Mouse (Mus musculus): ENCODE data around the gene Dbil5. TPM values are rescaled to one million over a fixed set of nuclear protein-coding genes. Genes with fewer than 3 reads are reported as not detected.
A peak's percentile ranks its signal among the peaks of the same experiment; 100 is the strongest.

The Dbil5 gene
- total RNA-seq, 2 experiments from 2014 or later = 0.70 to 1.3 TPM

DNA sequence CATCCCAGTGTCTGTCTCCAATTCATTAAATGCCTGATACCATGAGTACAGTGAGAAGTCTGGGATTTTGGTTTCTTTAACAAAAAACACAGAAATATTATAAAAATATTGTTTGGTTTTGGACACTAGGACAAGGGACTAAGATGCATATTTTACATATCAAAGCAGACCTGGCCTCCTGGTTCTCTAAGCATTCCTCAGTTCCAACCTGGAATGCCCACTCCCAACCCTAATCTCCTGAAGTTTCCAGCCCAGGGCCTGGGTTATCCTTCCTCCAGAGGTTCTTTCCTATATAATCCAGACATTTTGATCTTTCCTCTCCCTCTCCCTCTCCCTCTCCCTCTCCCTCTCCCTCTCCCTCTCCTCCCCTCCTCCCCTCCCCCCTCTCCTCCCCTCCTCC is 7.6 kb downstream of the Dbil5 start:
- DNase-seq (ENCODE audit: low spot score in 2 of 2) = no peak

DNA sequence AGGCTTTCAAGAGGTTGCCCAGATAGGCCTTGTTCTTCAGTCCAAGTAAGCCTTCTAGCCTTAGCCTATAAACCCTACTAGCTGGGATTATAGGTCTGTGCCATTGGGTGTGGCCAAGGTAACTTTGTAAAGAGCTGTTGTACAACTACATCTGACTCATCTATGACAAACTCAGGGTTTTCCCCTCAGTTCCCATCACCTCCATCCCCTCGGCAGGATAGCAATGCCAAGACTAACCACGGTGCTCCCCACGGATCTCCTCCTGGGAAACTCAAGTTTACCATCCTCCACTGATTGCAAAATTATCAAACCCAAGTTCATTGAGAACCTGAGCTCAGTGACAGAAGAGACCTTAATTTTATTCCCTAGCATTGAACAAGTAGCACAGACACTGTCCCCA is 18.7 kb downstream of the Dbil5 start:
- DNase-seq (ENCODE audit: low spot score in 2 of 2) = no peak

DNA sequence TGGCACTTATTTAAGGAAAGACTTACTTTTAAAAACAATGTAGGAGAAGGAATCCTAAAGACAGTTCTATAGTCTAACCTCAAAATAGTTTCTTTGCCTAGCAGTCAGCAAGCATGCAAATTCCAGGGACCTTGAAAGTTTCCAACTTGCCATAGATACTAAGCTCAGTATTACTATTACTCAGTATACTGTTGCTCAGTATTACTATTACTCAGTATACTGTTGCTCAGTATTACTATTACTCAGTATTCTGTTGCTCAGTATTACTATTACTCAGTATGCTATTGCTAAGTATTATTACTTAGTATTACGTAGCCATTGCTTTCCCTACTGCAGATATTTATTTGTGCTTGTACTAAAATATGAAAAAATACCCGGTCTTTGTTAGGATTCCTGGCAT is 22.3 kb downstream of the Dbil5 start:
- no peak for DNase-seq (ENCODE audit: low spot score in 2 of 2)

DNA sequence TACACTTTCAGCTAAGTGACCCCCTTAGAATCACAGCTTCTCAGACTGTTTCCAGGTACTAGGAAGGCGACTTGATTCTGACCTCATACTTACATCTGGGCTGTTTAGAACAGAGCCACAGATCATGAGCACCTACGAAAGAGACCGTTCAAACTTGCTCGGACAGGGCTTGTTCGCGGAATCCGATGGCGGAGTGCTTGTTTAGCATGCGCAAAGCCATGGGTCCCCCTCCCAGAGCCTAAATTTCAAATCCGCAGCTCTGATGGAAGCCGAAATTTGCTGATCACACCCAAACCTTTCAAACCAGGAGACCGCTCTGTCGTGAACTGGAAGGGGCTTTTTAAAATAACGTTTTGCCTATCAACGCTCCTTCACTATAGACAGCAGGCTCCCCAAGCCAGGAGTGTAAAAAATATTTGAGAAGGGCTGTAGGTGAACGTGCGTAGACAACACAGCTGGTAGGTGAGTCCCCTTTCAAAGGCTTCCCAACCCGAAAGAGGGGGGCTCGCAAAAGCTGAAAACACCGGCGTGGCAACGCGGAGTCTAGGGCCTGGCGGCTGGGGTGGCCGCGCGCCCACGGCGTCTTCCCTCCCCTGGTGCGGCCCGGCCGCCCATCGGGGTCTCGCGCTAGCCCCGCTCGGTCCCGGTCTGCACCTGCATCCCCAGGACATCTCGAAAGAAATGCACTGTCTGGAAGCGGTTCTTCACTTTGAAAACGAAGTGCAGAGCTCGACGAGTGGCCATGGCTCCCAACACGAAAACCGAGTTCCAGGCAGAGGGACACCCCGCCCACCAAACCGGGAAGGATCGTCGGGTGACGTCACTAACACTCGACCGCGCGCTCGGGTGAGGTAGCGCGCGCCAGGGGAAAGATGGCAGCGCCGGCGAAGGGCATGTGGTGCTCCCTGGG is 25.7 kb downstream of the Dbil5 start, which contains the start of the genes Mrm3 and Glod4:
Mrm3 (plus strand) TSS at position 815 of the 910 bp plus-strand sequence.
Glod4 (minus strand) TSS at position 825 of the 910 bp plus-strand sequence.
- DNase-seq (ENCODE audit: low spot score in 2 of 2) = peak; percentile 94 to 95

DNA sequence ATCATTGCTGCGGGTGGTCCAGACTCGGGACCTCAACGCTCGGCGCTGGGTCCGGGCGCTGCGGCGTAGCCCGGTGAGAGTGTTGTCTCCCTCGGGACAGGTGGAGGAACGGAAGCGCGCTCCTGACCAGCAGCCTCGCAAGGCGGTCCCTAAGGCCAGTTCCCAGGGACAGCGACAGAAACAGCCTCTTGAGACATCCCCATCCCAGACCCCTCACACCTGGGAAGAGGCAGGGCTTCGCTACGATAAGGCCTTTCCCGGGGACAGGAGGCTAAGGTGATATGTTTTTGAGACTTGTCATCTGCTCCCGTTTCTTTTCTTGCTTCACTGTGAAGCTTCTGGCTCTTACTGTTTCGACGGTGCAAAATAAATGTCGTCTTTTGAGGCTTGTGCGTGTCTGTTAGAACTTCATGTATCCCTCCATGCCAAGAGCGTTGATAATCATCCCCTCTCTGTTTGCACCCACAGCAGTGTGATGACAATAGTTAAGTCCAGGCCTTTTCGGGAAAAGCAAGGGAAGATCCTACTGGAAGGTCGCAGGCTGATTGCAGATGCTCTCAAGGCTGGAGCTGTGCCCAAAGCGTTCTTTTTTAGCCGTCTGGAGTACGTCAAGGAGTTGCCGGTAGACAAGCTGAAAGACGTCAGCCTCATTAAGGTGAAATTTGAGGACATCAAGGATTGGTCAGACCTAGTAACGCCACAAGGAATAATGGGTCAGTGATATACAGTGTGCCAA is 26.6 kb downstream of the Dbil5 start:
- no peak for DNase-seq (ENCODE audit: low spot score in 2 of 2)

DNA sequence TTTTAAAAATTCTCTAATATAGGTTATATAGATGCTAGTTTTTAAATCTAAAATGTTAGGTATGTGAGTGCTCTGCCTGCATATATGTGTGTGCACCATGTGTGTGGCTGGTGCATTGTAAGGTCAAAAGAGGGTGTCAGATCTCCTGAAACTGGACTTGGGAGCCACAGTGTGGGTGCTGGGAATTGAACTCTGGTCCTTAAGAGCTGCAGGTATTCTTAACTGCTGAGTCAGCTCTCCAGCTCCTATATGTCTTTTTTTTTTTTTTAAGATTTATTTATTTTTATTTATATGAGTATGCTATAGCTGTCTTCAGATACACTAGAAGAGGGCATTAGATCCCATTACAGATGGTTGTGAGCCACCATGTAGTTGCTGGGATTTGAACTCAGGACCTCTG is 29.0 kb downstream of the Dbil5 start:
- DNase-seq (ENCODE audit: low spot score in 2 of 2) = no peak

DNA sequence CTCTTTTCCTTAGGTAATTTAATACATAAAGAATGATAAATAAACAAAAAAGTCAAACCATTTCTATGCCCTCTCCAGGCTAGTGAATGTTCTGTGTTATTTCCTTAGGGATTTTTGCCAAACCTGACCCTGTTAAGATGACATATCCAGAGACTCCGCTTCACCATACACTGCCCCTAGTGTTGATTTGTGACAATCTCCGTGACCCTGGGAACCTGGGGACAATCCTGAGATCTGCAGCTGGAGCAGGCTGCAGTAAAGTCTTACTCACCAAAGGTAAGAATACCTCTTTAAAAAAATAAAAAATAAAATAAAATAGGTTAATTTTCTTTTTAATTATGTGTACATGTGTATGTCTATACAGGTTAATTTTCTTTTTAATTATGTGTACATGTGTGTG is 29.8 kb downstream of the Dbil5 start:
- DNase-seq (ENCODE audit: low spot score in 2 of 2) = no peak

DNA sequence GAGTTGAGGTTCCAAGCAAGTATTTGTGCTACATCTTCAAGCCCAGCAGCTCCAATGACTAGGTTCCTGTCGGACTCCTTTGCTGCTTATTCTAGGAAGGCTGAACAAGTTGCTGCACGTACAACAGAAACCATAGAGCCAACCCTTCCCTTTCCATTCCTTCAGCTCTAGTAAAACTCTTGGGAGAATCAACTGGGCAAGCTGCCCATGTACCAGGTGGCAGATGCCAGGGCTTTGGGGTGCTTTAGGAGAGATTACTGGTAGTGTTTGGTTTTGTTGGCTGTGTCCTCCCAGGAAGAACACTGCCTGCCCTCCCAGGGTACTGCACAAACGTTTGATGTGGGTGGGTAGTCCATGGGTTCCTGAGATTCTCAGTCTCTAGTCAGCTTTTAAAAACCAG is 34.6 kb downstream of the Dbil5 start:
- no peak for DNase-seq (ENCODE audit: low spot score in 2 of 2)

DNA sequence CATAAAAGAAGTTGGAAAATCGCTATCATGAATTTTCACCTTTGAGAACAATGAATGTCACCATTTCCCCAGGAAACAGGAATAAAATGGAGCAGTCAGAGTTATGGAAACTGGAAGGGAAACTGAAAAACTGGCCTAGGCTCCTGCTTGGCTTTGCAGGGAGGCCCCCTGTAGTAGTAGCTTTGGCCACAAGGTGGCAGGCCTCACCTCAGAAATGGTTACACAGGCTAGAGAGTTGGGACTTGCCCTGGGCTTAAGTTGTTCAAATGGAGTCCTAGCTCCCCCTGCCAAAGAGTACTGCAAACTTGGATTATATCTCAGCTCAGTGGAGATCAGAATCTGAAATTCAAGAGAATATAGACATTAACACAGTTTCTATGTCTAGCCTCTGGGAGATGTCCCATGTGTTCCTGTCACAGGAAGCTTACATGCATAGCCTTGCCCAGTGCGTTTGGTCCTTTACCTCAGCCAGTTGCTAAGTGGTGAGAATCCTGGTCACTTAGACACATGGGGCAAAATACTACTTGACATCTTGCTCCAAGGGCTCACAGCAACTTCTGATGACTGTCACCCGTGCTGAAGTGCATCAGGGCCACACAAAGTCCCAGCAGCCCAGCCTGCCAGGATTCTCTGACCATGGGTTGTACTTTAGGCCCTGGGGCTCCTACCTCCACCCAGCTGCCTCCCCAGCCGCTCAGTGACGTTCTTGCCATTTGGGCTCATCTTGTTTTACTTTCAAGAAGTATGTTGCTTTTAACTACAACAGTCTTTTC is 35.9 kb downstream of the Dbil5 start:
- DNase-seq (ENCODE audit: low spot score in 2 of 2) = peak; percentile 83 to 88

DNA sequence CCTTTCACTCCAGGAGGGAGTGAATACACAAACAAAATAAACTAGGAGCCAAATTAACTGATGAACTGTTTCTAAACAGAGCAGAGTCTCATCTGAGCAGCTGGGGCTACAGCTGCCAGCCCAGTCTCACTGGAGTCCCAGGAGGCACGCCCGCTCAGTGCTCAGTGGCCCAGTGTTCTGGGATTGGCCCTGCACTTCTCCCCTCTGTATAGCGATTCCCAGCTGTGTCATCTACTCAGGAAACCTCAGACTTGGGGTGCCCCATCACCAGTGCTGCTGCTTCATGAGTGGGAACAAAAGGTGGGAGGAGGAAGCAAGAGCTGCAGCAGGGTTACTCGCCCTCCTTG is 36.5 kb downstream of the Dbil5 start:
- DNase-seq (ENCODE audit: low spot score in 2 of 2) = no peak

DNA sequence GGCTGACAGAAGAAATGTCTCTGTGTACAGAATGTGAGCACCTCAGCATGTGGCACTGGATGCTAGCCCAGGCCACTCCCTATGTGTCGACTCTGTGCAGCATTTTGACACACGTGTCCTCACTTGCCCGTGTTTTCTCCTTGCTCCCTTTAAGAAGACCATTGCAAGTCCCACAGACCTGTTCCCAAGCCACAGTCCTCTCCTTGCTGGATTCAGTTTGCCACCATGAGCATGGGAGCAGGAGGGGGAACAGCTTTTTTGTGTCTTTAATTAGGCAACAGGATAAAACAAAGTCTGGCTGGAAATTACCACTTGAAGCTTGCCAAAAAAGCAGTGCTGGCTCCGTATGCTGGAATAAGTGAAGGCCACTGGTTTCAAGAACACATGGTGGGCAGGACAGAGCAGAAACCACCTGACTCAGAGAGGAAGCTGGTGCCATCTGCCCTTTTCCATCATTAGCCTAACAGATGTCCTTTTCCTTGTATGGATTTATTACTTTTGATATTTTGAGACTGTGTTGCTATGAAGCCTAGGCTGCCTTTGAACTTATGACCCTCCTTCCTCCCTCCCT is 38.1 kb downstream of the Dbil5 start:
- DNase-seq (ENCODE audit: low spot score in 2 of 2) = peak in 1 of 2 experiments; percentile 11

DNA sequence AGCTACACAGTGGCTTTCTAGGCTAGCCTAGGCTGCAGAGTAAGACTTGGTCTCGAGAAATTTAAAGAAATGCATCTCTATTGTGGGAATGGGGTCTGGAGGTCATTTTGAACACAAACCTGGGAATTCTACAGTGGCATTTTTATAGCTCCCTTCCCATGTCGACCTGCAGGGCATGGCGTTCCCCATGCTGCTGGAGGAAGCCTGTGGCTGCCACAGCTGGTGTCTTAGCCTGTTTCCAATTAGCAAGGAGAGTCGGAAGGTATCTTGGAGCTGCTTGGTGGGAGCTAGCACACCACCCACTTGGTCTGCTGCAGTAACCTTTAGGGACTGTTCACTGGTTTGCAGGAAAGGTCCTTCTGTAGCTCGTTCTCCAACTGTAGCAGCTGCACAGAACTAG is 38.7 kb downstream of the Dbil5 start:
- no peak for DNase-seq (ENCODE audit: low spot score in 2 of 2)

DNA sequence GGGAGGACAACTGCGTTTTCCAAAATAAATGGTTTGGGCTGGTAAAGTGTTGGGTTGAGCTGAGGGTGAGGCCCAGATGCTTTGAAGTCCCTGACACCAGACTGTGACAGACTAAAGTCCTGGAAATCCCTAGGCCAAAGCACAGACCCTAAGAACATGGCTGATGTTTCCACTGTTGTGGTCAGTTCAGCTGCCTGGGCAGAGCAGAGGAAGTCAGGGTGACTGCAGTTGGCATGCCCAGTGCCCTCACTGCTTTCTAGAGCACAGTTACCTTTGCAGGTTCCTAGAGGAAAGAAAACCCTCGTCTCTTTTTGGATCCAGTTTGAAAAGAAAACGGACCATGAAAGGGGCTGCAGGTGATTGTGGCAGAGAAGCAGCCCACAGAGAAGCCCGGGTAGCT is 40.0 kb downstream of the Dbil5 start:
- no peak for DNase-seq (ENCODE audit: low spot score in 2 of 2)

DNA sequence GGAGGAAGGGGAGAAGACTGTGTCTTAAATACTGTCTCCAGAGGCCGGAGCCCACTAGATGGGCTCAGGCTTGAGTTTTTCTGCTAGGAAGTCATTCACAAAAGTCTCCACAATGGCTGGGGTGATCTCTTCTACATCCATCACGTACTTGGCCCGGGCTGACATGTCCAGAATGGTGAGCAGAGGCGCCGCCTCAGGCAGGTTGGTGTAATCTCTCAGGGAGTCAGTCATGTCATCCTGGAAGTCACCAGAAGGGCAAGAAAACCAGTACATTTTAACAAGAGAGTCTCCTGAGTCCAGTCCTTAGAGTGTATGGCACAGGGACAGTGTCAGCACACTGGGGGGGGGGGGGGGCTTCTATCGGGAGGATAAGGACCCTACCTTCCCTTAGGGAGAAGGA is 41.1 kb downstream of the Dbil5 start:
- no peak for DNase-seq (ENCODE audit: low spot score in 2 of 2)

DNA sequence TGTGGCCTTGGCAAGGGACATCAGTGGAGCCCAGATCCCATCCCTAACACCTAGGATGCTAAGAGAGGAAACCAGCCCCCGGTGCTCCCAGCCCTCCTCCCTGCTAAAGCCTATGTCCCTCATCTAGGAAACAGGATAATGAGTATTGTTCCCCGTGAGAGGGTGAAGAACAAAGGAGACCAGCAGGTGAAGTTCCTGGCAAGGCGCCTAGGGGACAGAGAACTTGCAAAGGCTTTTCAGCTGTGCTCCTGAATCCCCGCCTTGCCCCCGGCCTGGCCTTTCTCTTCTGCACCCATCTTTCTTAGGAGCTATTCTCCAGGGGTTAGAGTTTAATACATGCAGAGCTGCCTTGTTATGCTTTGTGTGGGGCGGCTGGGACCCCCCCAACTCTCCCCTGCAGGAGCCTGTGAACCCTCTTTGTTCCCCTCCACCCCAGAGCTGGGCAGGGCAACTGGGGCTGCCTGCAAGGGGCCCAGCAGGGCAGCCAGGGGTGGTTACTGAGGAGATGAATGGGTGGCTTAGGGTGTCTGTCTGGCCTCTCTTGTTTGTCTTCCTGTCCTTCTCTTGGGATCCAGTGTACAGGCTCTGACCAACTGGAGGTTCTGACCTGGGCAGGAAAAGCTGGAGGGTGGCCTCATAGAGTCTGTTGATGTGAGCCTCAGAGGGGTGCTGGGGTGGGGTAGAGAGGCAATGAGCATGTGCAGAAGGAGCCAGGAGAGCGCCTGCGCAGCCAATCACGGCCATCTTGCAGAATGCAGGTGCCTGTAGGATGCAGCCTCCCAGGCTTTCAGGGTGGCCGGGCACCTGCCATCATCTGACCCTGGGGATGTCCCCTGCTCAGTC is 43.0 kb downstream of the Dbil5 start:
- no peak for DNase-seq (ENCODE audit: low spot score in 2 of 2)

DNA sequence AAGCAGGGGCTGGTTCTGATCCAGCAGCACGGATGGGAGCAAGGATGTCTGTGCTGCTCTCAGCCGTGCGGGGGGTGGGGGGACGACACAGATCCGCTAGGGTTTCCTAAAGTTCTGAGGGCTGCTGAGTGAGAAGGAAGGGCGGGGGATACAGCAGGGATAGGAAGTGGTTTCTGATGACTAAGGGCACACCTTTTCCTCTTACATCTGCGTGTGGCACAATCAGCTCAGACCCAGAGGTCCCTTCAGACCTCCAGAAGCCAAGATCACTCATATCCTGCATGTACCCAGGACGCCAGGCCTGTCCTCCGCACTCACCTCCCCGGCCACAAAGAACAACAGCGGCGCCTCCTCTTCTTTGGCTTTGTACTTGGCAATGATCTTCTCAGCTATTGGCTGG is 43.8 kb downstream of the Dbil5 start:
- no peak for DNase-seq (ENCODE audit: low spot score in 2 of 2)

DNA sequence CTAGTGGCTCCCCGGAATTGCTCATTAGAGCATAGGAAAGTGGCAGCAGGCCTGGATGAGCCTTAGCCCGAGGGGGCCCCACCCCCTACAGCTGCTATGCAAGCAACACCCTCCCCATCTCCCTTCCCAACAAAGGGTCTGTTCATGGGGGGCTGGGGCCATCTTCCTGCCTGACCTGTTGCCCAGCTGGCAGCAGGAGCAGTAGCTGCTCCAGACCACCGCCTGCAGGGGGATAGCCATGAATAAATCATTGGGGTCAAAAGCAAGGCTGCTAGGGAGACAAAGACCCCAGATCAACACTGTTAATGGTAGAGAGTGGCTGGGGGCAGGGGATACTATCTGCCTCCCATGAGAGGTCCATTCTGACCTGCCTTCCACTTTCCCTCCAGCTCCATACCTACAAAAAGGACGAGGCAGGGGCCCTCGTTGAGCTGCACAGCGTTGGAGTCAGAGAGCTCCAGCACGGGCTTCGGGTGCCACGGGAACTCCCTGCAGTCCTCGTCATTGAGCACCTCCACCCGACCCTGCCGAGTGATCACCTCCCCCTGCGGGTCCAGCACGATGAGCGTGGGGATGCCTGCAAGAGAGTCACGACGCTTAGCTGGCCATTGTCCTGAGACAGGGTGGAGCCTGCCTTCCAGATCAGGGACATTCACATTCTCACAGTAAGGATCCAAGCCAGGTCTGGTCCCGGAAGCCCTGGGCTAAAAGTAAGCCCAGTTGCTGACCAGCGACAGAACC is 45.4 kb downstream of the Dbil5 start:
- DNase-seq (ENCODE audit: low spot score in 2 of 2) = no peak

DNA sequence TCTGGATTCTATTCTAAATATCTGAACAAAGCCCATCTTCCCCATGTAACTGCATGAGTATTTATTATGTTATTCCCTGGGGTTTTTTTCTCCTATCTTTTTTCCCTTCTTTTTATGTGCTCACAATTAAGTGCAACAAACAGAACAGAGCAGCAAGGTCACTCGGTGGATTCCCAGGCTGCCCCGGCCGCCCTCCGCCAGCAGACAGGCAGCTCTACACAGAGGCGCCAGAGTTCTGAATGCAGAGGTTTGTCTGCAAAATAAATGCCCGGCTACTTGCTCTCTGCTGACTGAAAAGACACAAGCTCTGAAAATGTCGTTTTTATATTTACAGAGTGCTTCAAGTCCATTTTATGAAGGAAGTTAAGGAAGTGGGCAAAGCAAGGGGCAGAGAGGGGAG is 50.1 kb downstream of the Dbil5 start:
- no peak for DNase-seq (ENCODE audit: low spot score in 2 of 2)

DNA sequence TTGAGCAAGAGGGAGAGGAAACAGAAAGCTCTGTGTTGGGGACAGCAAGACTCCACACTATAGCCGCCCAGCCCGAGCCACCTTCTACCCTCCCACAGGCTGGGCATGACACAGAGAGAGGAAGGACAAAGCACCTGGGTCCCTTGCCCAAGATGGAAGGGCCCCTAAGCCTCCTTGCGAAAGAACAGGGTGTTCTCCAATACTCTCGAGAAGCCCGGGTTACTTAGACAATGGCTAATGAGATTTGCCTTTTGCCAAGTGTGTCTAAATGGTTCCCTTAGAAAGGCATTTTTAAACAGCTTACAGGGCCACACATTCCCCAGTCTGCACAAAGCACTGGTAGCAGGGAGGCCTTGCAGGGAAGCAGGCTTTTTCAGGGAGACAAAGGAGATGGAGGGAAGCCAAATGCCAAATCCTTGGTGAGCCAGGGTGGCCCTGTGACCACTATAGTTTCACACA is 50.6 kb downstream of the Dbil5 start:
- DNase-seq (ENCODE audit: low spot score in 2 of 2) = peak in 1 of 2 experiments; percentile 12
